Mouse (Mus musculus) hindbrain, postnatal 0 days (tissue): ENCODE data around the gene Olfr1252. TPM values are rescaled to one million over a fixed set of nuclear protein-coding genes. Genes with fewer than 3 reads are reported as not detected.

ENCODE experiments used
- ATAC-seq: fragments of 200-750 bp; cut with Nextera tagmentation; 2 replicates; pipeline ENCODE4 v1.8.0; 2017; ENCODE audit warnings: mild to moderate bottlenecking, moderate TSS enrichment, moderate library complexity
- DNase-seq: peaks from one replicate; pipeline ENCODE4 v3.0.0-alpha.2; 2015; ENCODE audit warnings: low spot score
- H3K27ac ChIP-seq: fragments of 300-500 bp; sonication (generic); 2 replicates; pipeline ENCODE4 v1.5.1; 2014; ENCODE audit warnings: mild to moderate bottlenecking
- H3K27me3 ChIP-seq: fragments of 300-500 bp; sonication (generic); 2 replicates; pipeline ENCODE4 v1.6.1; 2014; ENCODE audit warnings: low read length, mixed read lengths; ENCODE audit not compliant: insufficient read depth
- H3K36me3 ChIP-seq: fragments of 300-500 bp; sonication (generic); 2 replicates; pipeline ENCODE4 v1.6.1; 2014; ENCODE audit warnings: low read length, mixed read lengths; ENCODE audit not compliant: insufficient read depth
- H3K4me1 ChIP-seq: fragments of 300-500 bp; sonication (generic); 2 replicates; pipeline ENCODE4 v1.6.1; 2014; ENCODE audit warnings: antibody characterized with exemption, low read length, mixed read lengths; ENCODE audit not compliant: insufficient read depth
- H3K4me2 ChIP-seq: fragments of 300-500 bp; sonication (generic); 2 replicates; pipeline ENCODE4 v1.6.1; 2014; ENCODE audit warnings: low read depth, mild to moderate bottlenecking, low read length, moderate library complexity, mixed read lengths
- H3K4me3 ChIP-seq: fragments of 300-500 bp; sonication (generic); 2 replicates; pipeline ENCODE4 v1.5.1; 2014; ENCODE audit warnings: low read length
- H3K9ac ChIP-seq: fragments of 300-500 bp; sonication (generic); replicated peaks from 2 replicates; pipeline ENCODE4 v1.6.1; 2014; ENCODE audit warnings: mild to moderate bottlenecking, low read length, moderate library complexity, mixed read lengths
- H3K9me3 ChIP-seq: fragments of 300-500 bp; sonication (generic); 2 replicates; pipeline ENCODE4 v1.6.1; 2016; ENCODE audit warnings: low read length, mixed read lengths
- CTCF ChIP-seq: IDR thresholded peaks from 2 replicates; pipeline ENCODE4 v1.5.1; 2016; ENCODE audit warnings: antibody characterized with exemption, control low read depth, low read depth
- WGBS: fragments of 180-500 bp; shearing (Covaris S2); extraction: QIAGEN DNeasy Blood & Tissue Kit; methylation state at CpG from one replicate; pipeline ENCODE4 v1.1.7; 2014; 5-methylcytosine and 5-hydroxymethylcytosine counted together
- polyA plus RNA-seq: library from polyadenylated mRNA; unstranded; fragments of >200 nt; fragmentation: Nextera tagmentation; extraction: Ambion mirVana; gene quantifications from 2 replicates; pipeline ENCODE4 v1.2.1, GENCODE M21; 2015
- total RNA-seq: library from RNA; depleted of rRNA; stranded (reverse); fragments of >200 nt; gene quantifications from 2 replicates; pipeline ENCODE4 v1.2.3, GENCODE M21; 2014; rRNA removed

Olfr1252 gene
- total RNA-seq (not detected in 2 replicates), polyA plus RNA-seq (not detected in 2 replicates)

DNA sequence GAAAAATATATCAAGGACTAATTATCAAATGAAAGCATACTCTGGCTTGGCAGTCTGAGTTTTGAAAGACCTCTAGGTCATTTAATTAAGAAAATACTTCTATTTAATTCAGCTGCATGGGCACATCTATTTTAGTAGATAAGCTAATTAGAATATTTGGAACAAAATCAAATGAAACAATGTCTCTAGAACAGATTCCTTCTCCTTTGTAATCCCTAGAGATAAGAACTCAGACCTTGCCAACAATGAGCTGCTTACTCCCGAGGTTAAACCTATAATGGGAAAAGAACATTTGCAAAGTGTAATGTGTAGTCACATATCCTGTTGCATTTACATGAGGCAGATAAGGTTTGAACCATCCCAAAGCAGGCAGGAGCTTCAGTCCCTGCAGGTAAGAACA is at the start of gene Olfr1252:
Olfr1252 (minus strand) TSS at position 101 of the 400 bp plus-strand sequence.
- no peak for ATAC-seq
- WGBS, result 46% methylated on average over 1 of the region's 1 CpGs
- TF ChIP-seq CTCF, result no peak
- Histone ChIP-seq H3K27me3 (no peaks in the 10 kb centered on the region), H3K4me1 (no peaks in the 10 kb centered on the region), H3K9ac (no peak within 1 kb of the TSS), H3K4me3 (no peak within 1 kb of the TSS), H3K36me3 (no peaks in the 10 kb centered on the region), H3K4me2 (no peak within 1 kb of the TSS), H3K9me3 (no peaks in the 10 kb centered on the region), H3K27ac (no peak within 1 kb of the TSS)
- DNase-seq, result no peak

GRCm38 (mm10) chr2:89756990-89757389 is 32.2 kb upstream of the Olfr1252 start, which contains the start of gene Olfr1253:
Gene Olfr1253 (minus strand): TSS chr2:89757090.
- Histone ChIP-seq H3K9me3 (no peaks in the 10 kb centered on the region), H3K27me3 (no peaks in the 10 kb centered on the region), H3K4me2 (no peak within 1 kb of the TSS), H3K36me3 (no peaks in the 10 kb centered on the region), H3K9ac (no peak within 1 kb of the TSS), H3K4me3 (no peak within 1 kb of the TSS), H3K4me1 (no peaks in the 10 kb centered on the region), H3K27ac (no peak within 1 kb of the TSS)
- WGBS, result 86% methylated on average over 1 of the region's 1 CpGs
- ATAC-seq, result no peak
- DNase-seq, result no peak
- no peak for TF ChIP-seq CTCF

GRCm38 (mm10) chr2:89691980-89692379 is 32.8 kb downstream of the Olfr1252 start:
- no peaks in the 10 kb centered on the region for H3K27me3 ChIP-seq

GRCm38 (mm10) chr2:89671836-89672235 is 53.0 kb downstream of the Olfr1252 start, which contains the start of gene Olfr1251:
Gene Olfr1251 (minus strand): TSS chr2:89671936.
- no peak within 1 kb of the TSS for H3K9ac ChIP-seq
- no peak for ATAC-seq
- DNase-seq, result no peak
- H3K27me3 ChIP-seq, result no peaks in the 10 kb centered on the region
- H3K36me3 ChIP-seq, result no peaks in the 10 kb centered on the region
- no peak within 1 kb of the TSS for H3K27ac ChIP-seq
- no peak within 1 kb of the TSS for H3K4me3 ChIP-seq
- no peaks in the 10 kb centered on the region for H3K4me1 ChIP-seq
- no peak for TF ChIP-seq CTCF
- no peaks in the 10 kb centered on the region for H3K9me3 ChIP-seq
- H3K4me2 ChIP-seq, result no peak within 1 kb of the TSS

More at GRCm38 (mm10) chr2:89691980-89692379, 32.8 kb downstream of the Olfr1252 start:
- no peaks in the 10 kb centered on the region for H3K36me3 ChIP-seq
- ATAC-seq (no peak), DNase-seq (no peak)
- no peak overlapping the region for H3K4me3 ChIP-seq
- H3K9ac ChIP-seq, result no peak overlapping the region
- no peak for TF ChIP-seq CTCF
- no peak overlapping the region for H3K27ac ChIP-seq
- H3K4me2 ChIP-seq, result no peak overlapping the region
- 83% methylated on average over 6 of the region's 6 CpGs for WGBS
- no peaks in the 10 kb centered on the region for H3K9me3 ChIP-seq
- H3K4me1 ChIP-seq, result no peaks in the 10 kb centered on the region

Other genes starting within 250 kb of the Olfr1252 start
- not detected in 2 replicates for gene Olfr1241, start 237.9 kb downstream of the Olfr1252 start, total RNA-seq
- not detected in 2 replicates for gene Olfr1241, start 237.9 kb downstream of the Olfr1252 start, polyA plus RNA-seq
- not detected in 2 replicates for gene Olfr1242, start 226.7 kb downstream of the Olfr1252 start, total RNA-seq
- gene Olfr1242, start 226.7 kb downstream of the Olfr1252 start, polyA plus RNA-seq, result not detected in 2 replicates
- gene Olfr1243, start 193.5 kb downstream of the Olfr1252 start, total RNA-seq, result not detected in 2 replicates
- gene Olfr1243, start 193.5 kb downstream of the Olfr1252 start, polyA plus RNA-seq, result not detected in 2 replicates
- gene Olfr1245, start 146.6 kb downstream of the Olfr1252 start, total RNA-seq, result not detected in 2 replicates
- not detected in 2 replicates for gene Olfr1245, start 146.6 kb downstream of the Olfr1252 start, polyA plus RNA-seq
- gene Olfr1246, start 131.9 kb downstream of the Olfr1252 start, total RNA-seq, result not detected in 2 replicates
- not detected in 2 replicates for gene Olfr1246, start 131.9 kb downstream of the Olfr1252 start, polyA plus RNA-seq
- not detected in 2 replicates for gene Olfr1247, start 110.9 kb downstream of the Olfr1252 start, total RNA-seq
- not detected in 2 replicates for gene Olfr1247, start 110.9 kb downstream of the Olfr1252 start, polyA plus RNA-seq
- gene Olfr1248, start 106.8 kb downstream of the Olfr1252 start, total RNA-seq, result not detected in 2 replicates
- not detected in 2 replicates for gene Olfr1248, start 106.8 kb downstream of the Olfr1252 start, polyA plus RNA-seq
- not detected in 2 replicates for gene Olfr1249, start 90.0 kb downstream of the Olfr1252 start, total RNA-seq
- gene Olfr1249, start 90.0 kb downstream of the Olfr1252 start, polyA plus RNA-seq, result not detected in 2 replicates
- not detected in 2 replicates for gene Olfr1250, start 63.5 kb downstream of the Olfr1252 start, total RNA-seq
- gene Olfr1250, start 63.5 kb downstream of the Olfr1252 start, polyA plus RNA-seq, result not detected in 2 replicates
- not detected in 2 replicates for gene Olfr1251, start 53.1 kb downstream of the Olfr1252 start, total RNA-seq
- gene Olfr1251, start 53.1 kb downstream of the Olfr1252 start, polyA plus RNA-seq, result not detected in 2 replicates
- not detected in 2 replicates for gene Olfr1253, start 32.1 kb upstream of the Olfr1252 start, total RNA-seq
- gene Olfr1253, start 32.1 kb upstream of the Olfr1252 start, polyA plus RNA-seq, result not detected in 2 replicates
- not detected in 2 replicates for gene Olfr1254, start 68.6 kb upstream of the Olfr1252 start, total RNA-seq
- gene Olfr1254, start 68.6 kb upstream of the Olfr1252 start, polyA plus RNA-seq, result not detected in 2 replicates
- gene Olfr1255, start 87.0 kb upstream of the Olfr1252 start, total RNA-seq, result not detected in 2 replicates
- gene Olfr1255, start 87.0 kb upstream of the Olfr1252 start, polyA plus RNA-seq, result not detected in 2 replicates
- gene Olfr1256, start 116.5 kb upstream of the Olfr1252 start, total RNA-seq, result 0.05 TPM in 1 of 2 replicates, not detected in the other
- gene Olfr1256, start 116.5 kb upstream of the Olfr1252 start, polyA plus RNA-seq, result not detected in 2 replicates
- 0.37 TPM in 1 of 2 replicates, not detected in the other for gene Olfr48, start 123.2 kb upstream of the Olfr1252 start, total RNA-seq
- gene Olfr48, start 123.2 kb upstream of the Olfr1252 start, polyA plus RNA-seq, result 0.15 and 0.30 TPM in 2 replicates
- gene Olfr1257, start 153.4 kb upstream of the Olfr1252 start, total RNA-seq, result not detected in 2 replicates
- not detected in 2 replicates for gene Olfr1257, start 153.4 kb upstream of the Olfr1252 start, polyA plus RNA-seq
- not detected in 2 replicates for gene Olfr1258, start 202.3 kb upstream of the Olfr1252 start, total RNA-seq
- not detected in 2 replicates for gene Olfr1258, start 202.3 kb upstream of the Olfr1252 start, polyA plus RNA-seq
- gene Olfr1259, start 223.7 kb upstream of the Olfr1252 start, total RNA-seq, result not detected in 2 replicates
- gene Olfr1259, start 223.7 kb upstream of the Olfr1252 start, polyA plus RNA-seq, result not detected in 2 replicates
- not detected in 2 replicates for gene Olfr1260, start 249.3 kb upstream of the Olfr1252 start, total RNA-seq
- not detected in 2 replicates for gene Olfr1260, start 249.3 kb upstream of the Olfr1252 start, polyA plus RNA-seq